In the genomic region with DNA sequence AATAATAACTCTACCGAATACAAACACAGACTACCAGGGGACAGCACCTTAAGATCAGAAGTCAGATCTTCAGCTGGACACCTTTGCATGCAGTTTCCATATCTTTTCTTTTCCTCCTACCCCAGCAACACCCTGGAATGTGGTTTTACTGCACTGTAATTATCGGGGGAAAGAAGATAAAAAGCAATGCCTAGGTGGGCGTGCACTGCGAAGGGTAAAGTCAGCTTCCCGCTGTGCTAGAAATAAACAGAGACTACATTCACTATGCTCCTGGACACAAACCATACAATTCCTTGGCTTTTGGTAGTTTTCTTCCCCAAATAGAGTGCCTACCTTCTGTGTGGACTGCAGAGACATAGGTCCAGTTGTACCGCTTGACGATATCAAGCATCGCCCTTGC, we compare ENCODE assay signal across 18 mouse cellular contexts. TPM values are rescaled to one million over a fixed set of nuclear protein-coding genes. Genes with fewer than 3 reads are reported as not detected.
DNase-seq lines count a peak whose midpoint lies in the region; ATAC-seq lines count a peak whose summit lies in the region.
"Had no signal": no experiment of that assay in that cellular context is flagged by ENCODE, and none has a peak within 500 bp of the region (broad histone marks: within the 10 kb centered on the region; RNA-seq: fewer than 3 reads in every experiment).

No protein-coding gene starts in this region.

- no peaks in the 10 kb centered on the region for H3K9me3 ChIP-seq in hindbrain, embryonic 15.5 days
- no peaks in the 10 kb centered on the region for H3K9me3 ChIP-seq in hindbrain, embryonic 10.5 days
- no peaks in the 10 kb centered on the region for H3K9me3 ChIP-seq in intestine, embryonic 16.5 days (ENCODE audit: control insufficient read depth, low read length)
- H3K9me3 ChIP-seq: liver, embryonic 13.5 days had no signal

- WGBS in hindbrain, embryonic 15.5 days, result 79% methylated on average over 8 of the region's 8 CpGs
- 78% methylated on average over 8 of the region's 8 CpGs for WGBS in hindbrain, embryonic 10.5 days
- WGBS in intestine, embryonic 16.5 days, result 57% methylated on average over 8 of the region's 8 CpGs

- H3K4me2 ChIP-seq in hindbrain, embryonic 15.5 days, result peak overlapping the region; percentile 72
- no peak overlapping the region for H3K4me2 ChIP-seq in intestine, embryonic 16.5 days (ENCODE audit: low read depth, low read length)
- H3K4me2 ChIP-seq: limb, embryonic 12.5 days; liver, embryonic 13.5 days had no signal

- H3K4me1 ChIP-seq in hindbrain, embryonic 15.5 days (replicated peaks), result peaks cover 21% of the 10 kb centered on the region; the same call in 1 of the 2 replicates
- H3K4me1 ChIP-seq in hindbrain, embryonic 10.5 days (replicated peaks), result peaks cover 19% of the 10 kb centered on the region; the same call in 1 of the 2 replicates
- no peaks in the 10 kb centered on the region for H3K4me1 ChIP-seq in intestine, embryonic 16.5 days (ENCODE audit: control insufficient read depth, insufficient read depth, low read length)
- H3K4me1 ChIP-seq: limb, embryonic 12.5 days; liver, embryonic 13.5 days had no signal

- H3K4me3 ChIP-seq in hindbrain, embryonic 15.5 days, result peak overlapping the region; percentile 57
- H3K4me3 ChIP-seq in hindbrain, embryonic 10.5 days, result no peak overlapping the region
- H3K4me3 ChIP-seq in intestine, embryonic 16.5 days (ENCODE audit: low read length), result no peak overlapping the region
- H3K4me3 ChIP-seq: limb, embryonic 12.5 days; liver, embryonic 13.5 days had no signal

- H3K27me3 ChIP-seq in hindbrain, embryonic 15.5 days, result peaks cover 5% of the 10 kb centered on the region; the same call in 1 of the 2 replicates
- peaks cover 45% of the 10 kb centered on the region for H3K27me3 ChIP-seq in hindbrain, embryonic 10.5 days (ENCODE audit: insufficient read depth, poor library complexity, severe bottlenecking)
- peaks cover 24% of the 10 kb centered on the region for H3K27me3 ChIP-seq in intestine, embryonic 16.5 days (replicated peaks; ENCODE audit: control insufficient read depth, insufficient read depth, low read length)

- H3K36me3 ChIP-seq in hindbrain, embryonic 15.5 days, result no peaks in the 10 kb centered on the region
- no peaks in the 10 kb centered on the region for H3K36me3 ChIP-seq in hindbrain, embryonic 10.5 days
- H3K36me3 ChIP-seq in intestine, embryonic 16.5 days (ENCODE audit: control insufficient read depth, insufficient read depth, low read length), result no peaks in the 10 kb centered on the region
- H3K36me3 ChIP-seq: limb, embryonic 12.5 days; liver, embryonic 13.5 days had no signal

- 0 out of 2 replicates have a peak overlapping the region, but pooled peaks have one; percentile 4 for H3K9ac ChIP-seq in hindbrain, embryonic 15.5 days
- no peak overlapping the region for H3K9ac ChIP-seq in intestine, embryonic 16.5 days (ENCODE audit: low read depth, low read length)
- H3K9ac ChIP-seq: limb, embryonic 12.5 days; liver, embryonic 13.5 days had no signal

- ATAC-seq in hindbrain, embryonic 15.5 days (ENCODE audit: low FRiP score, low read depth), result no peak
- ATAC-seq in intestine, embryonic 16.5 days, result peak; percentile 65
- no peak for ATAC-seq in activated CD4-positive, CD25-positive, alpha-beta regulatory T cell, adult 4 months
- ATAC-seq: inflammation-experienced regulatory T-cells, adult 6 months had no signal

- DNase-seq in cerebellum, adult 9-10 months, result peak; percentile 50
- no peak for DNase-seq in cerebellum, postnatal 36 days
- DNase-seq in hindbrain, embryonic 10.5 days (ENCODE audit: low spot score), result no peak
- peak; percentile 5 for DNase-seq in R1 (ENCODE audit: low read depth, low spot score)
- no peak for DNase-seq in spleen, adult 18-20 months
- DNase-seq: adrenal gland, adult 2 months; gastrocnemius, postnatal 10 days; heart, postnatal 10 days; liver, embryonic 13.5 days; retina, postnatal 1 day; thymus, postnatal 4 days had no signal

- no peak overlapping the region for H3K27ac ChIP-seq in hindbrain, embryonic 15.5 days (replicated peaks)
- H3K27ac ChIP-seq in hindbrain, embryonic 10.5 days, result no peak overlapping the region
- no peak overlapping the region for H3K27ac ChIP-seq in intestine, embryonic 16.5 days (ENCODE audit: low read length)
- H3K27ac ChIP-seq: kidney, postnatal 0 days; limb, embryonic 12.5 days; liver, embryonic 13.5 days had no signal

RNA-seq across cellular contexts. Expression of a gene that starts 2.6 kb away (rescaled TPM):
- polyA plus RNA-seq in hindbrain, embryonic 15.5 days (2015; fragmentation: Nextera tagmentation; extraction: Ambion mirVana), result 9.9 and 10.7 TPM in 2 replicates
- polyA plus RNA-seq in hindbrain, embryonic 10.5 days (2016; fragmentation: Nextera tagmentation; extraction: Ambion mirVana), result 0.12 TPM in 1 of 2 replicates, not detected in the other
- polyA plus RNA-seq in intestine, embryonic 16.5 days (2015; fragmentation: Nextera tagmentation; extraction: Ambion mirVana), result 0.09 TPM in 1 of 2 replicates, not detected in the other
- polyA plus RNA-seq in activated CD4-positive, CD25-positive, alpha-beta regulatory T cell, adult 4 months (2017; shearing (Covaris generic)), result not detected
- polyA plus RNA-seq: adrenal gland, adult 2 months; inflammation-experienced regulatory T-cells, adult 6 months; kidney, postnatal 0 days; small intestine, adult 2 months had no signal

Comparison
In these comparisons a context has a peak if more than half of its experiments do, and no peak if none do; other contexts are left out.
1. DNase-seq: peak in cerebellum, adult 9-10 months (single experiment) and R1 (single experiment); none in cerebellum, postnatal 36 days (0 of 2), hindbrain, embryonic 10.5 days (single experiment) and spleen, adult 18-20 months (0 of 2).